Mouse (Mus musculus): Measurements from ENCODE around the gene Celf5.

- TF ChIP-seq CTCF (IDR thresholded peaks at IDR 0.05; ENCODE audit: low read depth, low read length) = no peak
- no peak for TF ChIP-seq POLR2A (IDR thresholded peaks at IDR 0.05; ENCODE audit: extremely low read depth, insufficient read depth, low read length)
These were observed 54.6 kb downstream of the Celf5 start for GRCm38 (mm10) chr10:81427804-81428506.
